Mouse (Mus musculus) lung, postnatal 25 days (tissue): ENCODE data around the gene Gm8246.
"Not testable (repeated sequence)": the region's sequence is repeated elsewhere in the genome, so short reads cannot be mapped to it uniquely, and the experiment has no call there.

Experiments used
- DNase-seq: peaks from one replicate; pipeline ENCODE4 v3.0.0; 2022; ENCODE audit warnings: low spot score

Gm8246 gene

DNA sequence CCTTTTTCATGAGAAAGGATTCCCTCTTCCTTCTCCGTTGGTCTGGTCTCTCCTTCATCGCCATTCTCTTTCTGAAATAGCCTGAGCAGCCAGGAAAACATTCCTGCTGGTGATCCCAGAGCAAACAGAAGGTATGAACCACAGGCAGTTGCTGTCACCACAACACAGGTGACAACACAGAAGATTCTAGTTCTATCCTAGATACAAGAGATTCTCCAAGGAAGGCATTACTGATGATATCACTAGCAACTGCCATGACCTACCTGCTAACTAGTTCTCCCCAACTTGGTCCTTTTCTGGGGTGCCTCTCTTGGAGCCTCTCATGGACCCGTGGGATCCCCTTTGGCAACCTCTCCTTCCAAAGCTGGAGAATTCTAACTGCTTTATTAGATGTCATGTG, at the start of gene Gm8246:
Gene Gm8246 (minus strand): TSS at position 101 of the 400 bp plus-strand sequence.
- not testable (repeated sequence) for DNase-seq

DNA sequence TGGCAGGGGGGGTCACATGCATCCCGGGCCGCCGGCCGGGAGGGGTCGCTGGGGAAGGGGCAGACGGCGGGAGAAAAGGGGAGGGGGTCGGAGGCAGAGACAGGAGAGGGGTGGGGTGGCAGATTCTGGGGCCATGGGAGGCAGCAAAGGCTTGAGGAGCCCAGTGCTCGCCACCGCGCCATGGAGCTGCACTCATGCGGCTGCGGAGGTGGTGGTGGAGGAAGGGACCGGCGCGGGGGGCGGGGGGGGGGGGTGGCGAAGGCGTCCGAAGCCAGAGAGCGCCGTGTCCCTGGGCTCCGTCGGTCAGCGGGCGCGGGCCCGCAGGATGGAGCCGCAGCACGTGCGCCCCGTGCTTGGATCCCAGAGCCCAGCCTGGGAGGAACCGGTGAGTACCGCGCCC, 23.7 kb upstream of the Gm8246 start, which contains the start of gene Gm3488:
Gene Gm3488 (plus strand): TSS at position 301 of the 400 bp plus-strand sequence.
- DNase-seq = not testable (repeated sequence)

DNA sequence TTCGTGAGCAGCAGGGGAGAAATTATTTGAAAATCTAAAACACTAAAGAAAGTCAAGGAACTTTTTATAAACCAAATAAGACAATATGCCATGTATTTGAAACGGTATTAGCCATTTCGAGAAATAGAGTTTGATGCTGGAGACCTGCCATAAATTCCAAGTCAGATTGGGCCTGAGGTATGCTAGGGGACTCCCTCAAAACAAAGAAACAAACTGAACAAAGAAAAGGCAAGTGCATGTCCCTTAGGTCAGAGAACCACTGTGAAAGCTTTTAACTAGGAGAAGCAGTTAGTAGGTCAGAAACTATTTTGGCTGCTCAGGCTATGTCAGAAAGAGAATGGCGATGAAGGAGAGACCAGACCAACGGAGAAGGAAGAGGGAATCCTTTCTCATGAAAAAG, 6.3 kb upstream of the Gm8246 start, which contains the start of gene Gm3187:
Gene Gm3187 (plus strand): TSS at position 301 of the 400 bp plus-strand sequence.
- DNase-seq = not testable (repeated sequence)

DNA sequence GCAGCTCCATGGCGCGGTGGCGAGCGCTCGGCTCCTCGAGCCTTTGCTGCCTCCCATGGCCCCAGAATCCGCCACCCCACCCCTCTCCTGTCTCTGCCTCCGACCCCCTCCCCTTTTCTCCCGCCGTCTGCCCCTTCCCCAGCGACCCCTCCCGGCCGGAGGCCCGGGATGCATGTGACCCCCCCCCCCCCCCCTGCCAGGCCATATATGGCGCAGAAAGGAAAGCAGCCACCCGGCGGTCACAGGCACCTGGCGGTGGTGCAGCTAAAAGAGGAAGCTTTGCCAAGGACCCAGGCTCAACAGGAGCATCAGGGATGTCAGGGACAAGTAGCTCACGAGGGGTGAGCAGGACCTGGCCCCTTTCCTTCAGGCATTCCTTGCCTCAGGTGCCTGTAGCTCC, 17.2 kb downstream of the Gm8246 start:
- not testable (repeated sequence) for DNase-seq

DNA sequence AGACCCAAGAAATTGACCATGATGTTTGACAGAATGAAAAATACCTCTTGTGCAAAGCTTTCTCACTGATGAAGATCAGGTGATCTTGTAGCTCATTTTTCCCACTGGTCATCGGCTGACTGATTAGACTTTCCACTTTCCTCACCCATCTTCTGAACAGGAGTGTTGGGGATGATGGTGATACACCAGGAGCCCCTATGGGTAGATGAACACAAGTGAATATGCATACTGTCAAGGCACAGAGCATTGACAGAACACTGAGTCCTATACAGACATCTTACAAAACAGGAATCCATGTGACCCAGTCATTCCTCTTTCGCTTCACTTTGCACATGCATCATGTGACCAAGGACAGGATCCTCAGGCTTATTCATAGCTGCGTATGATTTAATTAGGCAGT, 22.3 kb downstream of the Gm8246 start, which contains the start of gene Gm3194:
Gene Gm3194 (minus strand): TSS at position 101 of the 400 bp plus-strand sequence.
- not testable (repeated sequence) for DNase-seq
